Comparison of ENCODE assay signal across 8 mouse cellular contexts in genomic region chr14:31496241-31496646, GRCm38 (mm10). TPM values are rescaled to one million over a fixed set of nuclear protein-coding genes. Genes with fewer than 3 reads are reported as not detected.
DNase-seq lines count a peak whose midpoint lies in the region; ATAC-seq and TF ChIP-seq lines count a peak whose summit lies in the region.

No protein-coding gene starts in this region.

- DNase-seq in kidney, postnatal 0 days (ENCODE audit: low spot score) = peak; percentile 16
- no peak for DNase-seq in kidney, postnatal 25 days
- peak; percentile 69 for DNase-seq in adrenal gland, postnatal 14 days
- no peak for DNase-seq in right cerebral cortex, adult 18-20 months
- DNase-seq in cerebellum, adult 9-11 months = no peak

- H3K4me2 ChIP-seq in kidney, postnatal 0 days (ENCODE audit: low read length) = peak overlapping the region; percentile 88
- peak overlapping the region; percentile 73 for H3K4me2 ChIP-seq in forebrain, embryonic 15.5 days (replicated peaks)

- peaks cover 94% of the 10 kb centered on the region for H3K79me2 ChIP-seq in macrophage (ENCODE audit: inconsistent target)

- no peaks in the 10 kb centered on the region for H3K27me3 ChIP-seq in kidney, postnatal 0 days (ENCODE audit: insufficient read depth, low read length)
- H3K27me3 ChIP-seq in forebrain, embryonic 15.5 days = no peaks in the 10 kb centered on the region

- no peaks in the 10 kb centered on the region for H3K9me3 ChIP-seq in kidney, postnatal 0 days (replicated peaks; ENCODE audit: low read length)
- H3K9me3 ChIP-seq in forebrain, embryonic 15.5 days = no peaks in the 10 kb centered on the region

- H3K4me1 ChIP-seq in kidney, postnatal 0 days (replicated peaks; ENCODE audit: insufficient read depth, low read length) = peaks cover 12% of the 10 kb centered on the region
- peaks cover 38% of the 10 kb centered on the region for H3K4me1 ChIP-seq in forebrain, embryonic 15.5 days

- 19% methylated on average over 7 of the region's 7 CpGs for WGBS in kidney, postnatal 0 days
- 59% methylated on average over 7 of the region's 7 CpGs for WGBS in forebrain, embryonic 15.5 days
- 7% methylated on average over 7 of the region's 7 CpGs for WGBS in macrophage (ENCODE audit: missing documents)

- no peak overlapping the region for H3K27ac ChIP-seq in kidney, postnatal 0 days
- H3K27ac ChIP-seq in forebrain, embryonic 15.5 days (replicated peaks) = no peak overlapping the region
- peak overlapping the region; percentile 70 for H3K27ac ChIP-seq in macrophage

- ATAC-seq in kidney, postnatal 0 days (replicated peaks; ENCODE audit: low FRiP score, low read depth) = no peak; the same call in 1 of the 2 replicates
- no peak for ATAC-seq in forebrain, embryonic 15.5 days (replicated peaks)
- ATAC-seq in frontal cortex, adult (ENCODE audit: low TSS enrichment) = no peak

- no peak for TF ChIP-seq CTCF in kidney, postnatal 0 days (IDR thresholded peaks at IDR 0.05; ENCODE audit: low read depth)

- H3K36me3 ChIP-seq in kidney, postnatal 0 days (ENCODE audit: insufficient read depth, low read length) = peaks cover 10% of the 10 kb centered on the region; the same call in 1 of the 2 replicates
- H3K36me3 ChIP-seq in forebrain, embryonic 15.5 days = peaks cover 38% of the 10 kb centered on the region
- peaks cover 43% of the 10 kb centered on the region for H3K36me3 ChIP-seq in macrophage (ENCODE audit: inconsistent target)

- peak overlapping the region; percentile 91 for H3K9ac ChIP-seq in kidney, postnatal 0 days (ENCODE audit: low read depth, low read length)
- H3K9ac ChIP-seq in forebrain, embryonic 15.5 days (replicated peaks) = peak overlapping the region; percentile 85

- peak overlapping the region; percentile 99 for H3K4me3 ChIP-seq in kidney, postnatal 0 days (replicated peaks; ENCODE audit: low read depth, low read length)
- H3K4me3 ChIP-seq in forebrain, embryonic 15.5 days = peak overlapping the region; percentile 75
- peak overlapping the region; percentile 97 for H3K4me3 ChIP-seq in macrophage (ENCODE audit: inconsistent target)

RNA-seq across cellular contexts. Expression of gene Mettl6, which starts 1.4 kb away (rescaled TPM):
- 43.9 and 51.6 TPM in 2 replicates for polyA plus RNA-seq in kidney, postnatal 0 days (2015; fragmentation: Nextera tagmentation; extraction: Ambion mirVana)
- 22.0 and 30.2 TPM in 2 replicates for total RNA-seq in adrenal gland, postnatal 14 days (2021)
- polyA plus RNA-seq in forebrain, embryonic 15.5 days (2015; fragmentation: Nextera tagmentation; extraction: Ambion mirVana) = 55.4 and 62.4 TPM in 2 replicates
- total RNA-seq in macrophage (2018; cell fraction: chromatin; rRNA removed) = 100 to 1,000 TPM in 17 of 26 experiments, 10 to 100 TPM in 9; 66.9 to 216 (median 116) TPM
- total RNA-seq in macrophage (2018; cell fraction: cytosol; rRNA removed) = 10 to 100 TPM; 22.5 to 43.0 (median 30.1) TPM
- 100 to 1,000 TPM in 9 of 26 experiments, 10 to 100 TPM in 17; 57.2 to 130 (median 86.3) TPM for total RNA-seq in macrophage (2018; cell fraction: nucleus; rRNA removed)
- 23.8 to 35.1 TPM (median 32.2 TPM) in 3 replicates for polyA plus RNA-seq in macrophage (2018)

RNA-seq across cellular contexts. Expression of gene Eaf1, which starts 2.0 kb away (rescaled TPM):
- 14.9 and 16.0 TPM in 2 replicates for polyA plus RNA-seq in kidney, postnatal 0 days (2015; fragmentation: Nextera tagmentation; extraction: Ambion mirVana)
- total RNA-seq in adrenal gland, postnatal 14 days (2021) = 41.5 and 44.2 TPM in 2 replicates
- polyA plus RNA-seq in forebrain, embryonic 15.5 days (2015; fragmentation: Nextera tagmentation; extraction: Ambion mirVana) = 11.0 and 11.2 TPM in 2 replicates
- total RNA-seq in macrophage (2018; cell fraction: chromatin; rRNA removed) = 100 to 1,000 TPM in 4 of 26 experiments, 10 to 100 TPM in 22; 25.5 to 297 (median 65.6) TPM
- total RNA-seq in macrophage (2018; cell fraction: cytosol; rRNA removed) = 10 to 100 TPM; 40.9 to 90.1 (median 50.3) TPM
- 100 to 1,000 TPM in 4 of 26 experiments, 10 to 100 TPM in 22; 28.9 to 124 (median 57.0) TPM for total RNA-seq in macrophage (2018; cell fraction: nucleus; rRNA removed)
- 29.7 to 78.1 TPM (median 30.5 TPM) in 3 replicates for polyA plus RNA-seq in macrophage (2018)

Comparison
In these comparisons a context has a peak if more than half of its experiments do, and no peak if none do; other contexts are left out.
1. DNase-seq: peak in kidney, postnatal 0 days (single experiment) and adrenal gland, postnatal 14 days (single experiment); none in kidney, postnatal 25 days (0 of 2), right cerebral cortex, adult 18-20 months (single experiment) and cerebellum, adult 9-11 months (single experiment).
2. Peak in every context shown above with its lines, with median percentiles within 50 percentile points of each other: H3K4me3 ChIP-seq.